Mouse (Mus musculus) testis, adult 2 months (tissue): ENCODE data around the gene Gm14862.

Experiments used
- CTCF ChIP-seq: fragments of 200-500 bp; IDR thresholded peaks from 2 replicates; pipeline ENCODE4 v1.5.1; 2012; ENCODE audit warnings: low read depth, mild to moderate bottlenecking, inconsistent platforms, low read length, moderate library complexity; ENCODE audit not compliant: control insufficient read depth, insufficient read depth, insufficient replicate concordance
- POLR2A ChIP-seq: fragments of 200-500 bp; IDR thresholded peaks from 2 replicates; pipeline ENCODE4 v1.6.1; 2012; ENCODE audit warnings: low read depth, mild to moderate bottlenecking, inconsistent platforms, low read length, moderate library complexity; ENCODE audit not compliant: control insufficient read depth

DNA sequence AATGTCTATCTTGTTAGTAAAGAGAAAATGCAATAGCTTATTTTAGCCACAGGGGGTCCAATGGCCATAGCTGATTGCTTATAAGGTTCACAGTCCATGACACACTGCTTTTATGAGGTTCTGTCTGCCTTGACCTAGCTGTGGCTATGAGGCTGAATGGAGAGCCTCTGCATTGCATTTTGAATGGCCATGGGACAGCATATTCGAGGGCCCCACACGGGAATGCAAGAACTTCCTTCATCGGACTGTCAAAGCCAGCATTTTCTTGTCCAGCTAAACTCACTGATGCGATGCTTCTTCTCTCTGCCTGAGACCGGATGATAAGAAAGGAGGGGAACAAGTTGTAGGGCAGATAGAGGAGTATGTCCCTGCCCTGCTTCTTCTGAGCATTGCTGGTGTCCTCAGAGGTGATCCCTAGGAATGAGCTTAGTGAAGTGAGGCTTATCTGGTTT lies 41.7 kb upstream of the Gm14862 start:
- TF ChIP-seq POLR2A (no peak), CTCF (no peak)
